Mouse (Mus musculus) MEL (cell line): ENCODE measurements around the gene Ralb. TPM values are rescaled to one million over a fixed set of nuclear protein-coding genes. Genes with fewer than 3 reads are reported as not detected.

Experiments used
- DNase-seq: peaks from one replicate; pipeline ENCODE4 v3.0.0; 2011; ENCODE audit warnings: low read depth, low spot score
- H3K27ac ChIP-seq: 2 replicates; pipeline ENCODE4 v1.5.1; 2012; ENCODE audit warnings: low read depth, mild to moderate bottlenecking, control low read depth, low read length, moderate library complexity; ENCODE audit not compliant: control insufficient read depth
- H3K27me3 ChIP-seq, 2 experiments: fragments of 150-350 bp in 1 of 2; sonication (generic) in 1 of 2; 2 replicates each; pipeline ENCODE4 v1.6.1; 2012; ENCODE audit warnings: low read length in 2 of 2, mild to moderate bottlenecking in 2 of 2, improper control_type of control experiment in 1 of 2, moderate library complexity in 1 of 2; ENCODE audit not compliant: insufficient read depth in 2 of 2, control insufficient read depth in 1 of 2
- H3K36me3 ChIP-seq, 2 experiments: 2 replicates each; pipeline ENCODE4 v1.6.1; 2012 to 2014; ENCODE audit warnings: low read length in 2 of 2, improper control_type of control experiment in 1 of 2, inconsistent platforms in 1 of 2, mild to moderate bottlenecking in 1 of 2; ENCODE audit not compliant: insufficient read depth in 2 of 2, control insufficient read depth in 1 of 2
- H3K4me1 ChIP-seq, 2 experiments: fragments of 150-350 bp in 1 of 2; sonication (generic) in 1 of 2; 2 replicates each; pipeline ENCODE4 v1.6.1; 2012; ENCODE audit warnings: low read length in 2 of 2, improper control_type of control experiment in 1 of 2, mild to moderate bottlenecking in 1 of 2; ENCODE audit not compliant: insufficient read depth in 2 of 2, control insufficient read depth in 1 of 2
- H3K4me3 ChIP-seq, 2 experiments: fragments of 150-350 bp in 1 of 2; sonication (generic) in 1 of 2; 2 replicates each; pipeline ENCODE4 v1.5.1; 2012; ENCODE audit warnings: low read depth in 2 of 2, low read length in 2 of 2, mild to moderate bottlenecking in 2 of 2, moderate library complexity in 2 of 2, control low read depth in 1 of 2, improper control_type of control experiment in 1 of 2; ENCODE audit not compliant: control insufficient read depth in 1 of 2, insufficient read depth in 1 of 2
- H3K79me2 ChIP-seq: 2 replicates; pipeline ENCODE4 v1.6.1; 2012; ENCODE audit warnings: mild to moderate bottlenecking, low read length, moderate library complexity; ENCODE audit not compliant: control insufficient read depth, poor library complexity, insufficient read depth
- H3K9ac ChIP-seq: 2 replicates; pipeline ENCODE4 v1.6.1; 2012; ENCODE audit warnings: low read depth, mild to moderate bottlenecking, control low read depth, low read length, moderate library complexity; ENCODE audit not compliant: control insufficient read depth, poor library complexity, severe bottlenecking
- H3K9me3 ChIP-seq: fragments of 150-350 bp; sonication (generic); replicated peaks from 2 replicates; pipeline ENCODE4 v1.6.1; 2012; ENCODE audit warnings: mild to moderate bottlenecking, low read length, improper control_type of control experiment, moderate library complexity; ENCODE audit not compliant: insufficient read depth
- BHLHE40 ChIP-seq: IDR thresholded peaks from 2 replicates; pipeline ENCODE4 v1.6.1; 2012; ENCODE audit warnings: low read depth, mild to moderate bottlenecking, inconsistent platforms, low read length, improper control_type of control experiment, borderline replicate concordance
- ELF1 ChIP-seq: IDR thresholded peaks from 2 replicates; pipeline ENCODE4 v1.6.1; 2014; ENCODE audit warnings: low read depth, mild to moderate bottlenecking, inconsistent platforms, low read length, improper control_type of control experiment, moderate library complexity
- EP300 ChIP-seq, 2 experiments: IDR thresholded peaks; 2 replicates each; pipeline ENCODE4 v1.6.1; 2011; ENCODE audit warnings: improper control_type of control experiment in 2 of 2, low read length in 2 of 2, low read depth in 1 of 2, mild to moderate bottlenecking in 1 of 2
- ETS1 ChIP-seq: IDR thresholded peaks from 2 replicates; pipeline ENCODE4 v1.6.1; 2012; ENCODE audit warnings: low read depth, mild to moderate bottlenecking, inconsistent platforms, low read length, improper control_type of control experiment, moderate library complexity
- GABPA ChIP-seq: IDR thresholded peaks from 2 replicates; pipeline ENCODE4 v1.6.1; 2012; ENCODE audit warnings: low read depth, mild to moderate bottlenecking, inconsistent platforms, low read length, improper control_type of control experiment, moderate library complexity
- GATA1 ChIP-seq: IDR thresholded peaks from 2 replicates; pipeline ENCODE4 v1.6.1; 2011; ENCODE audit warnings: low read depth, low read length, improper control_type of control experiment
- JUND ChIP-seq: IDR thresholded peaks from 2 replicates; pipeline ENCODE4 v1.6.1; 2011; ENCODE audit warnings: low read depth, mild to moderate bottlenecking, improper control_type of control experiment, low read length
- MAFK ChIP-seq: IDR thresholded peaks from 2 replicates; pipeline ENCODE4 v1.6.1; 2011; ENCODE audit warnings: low read depth, mild to moderate bottlenecking, low read length, improper control_type of control experiment, borderline replicate concordance
- MAX ChIP-seq: IDR thresholded peaks from 2 replicates; pipeline ENCODE4 v1.6.1; 2011; ENCODE audit warnings: low read length, improper control_type of control experiment
- MAZ ChIP-seq: IDR thresholded peaks from 2 replicates; pipeline ENCODE4 v1.6.1; 2012; ENCODE audit warnings: low read depth, mild to moderate bottlenecking, inconsistent platforms, low read length, improper control_type of control experiment
- MXI1 ChIP-seq: IDR thresholded peaks from 2 replicates; pipeline ENCODE4 v1.6.1; 2011; ENCODE audit warnings: mild to moderate bottlenecking, low read depth, low read length, improper control_type of control experiment
- POLR2A ChIP-seq, 2 experiments: IDR thresholded peaks; 2 replicates each; pipeline ENCODE4 v1.6.1; 2011 to 2012; ENCODE audit warnings: low read length in 2 of 2, mild to moderate bottlenecking in 2 of 2, control low read depth in 1 of 2, improper control_type of control experiment in 1 of 2, low read depth in 1 of 2, moderate library complexity in 1 of 2; ENCODE audit not compliant: control insufficient read depth in 1 of 2, insufficient read depth in 1 of 2, poor library complexity in 1 of 2
- RCOR1 ChIP-seq: IDR thresholded peaks from 2 replicates; pipeline ENCODE4 v1.6.1; 2012; ENCODE audit warnings: low read depth, mild to moderate bottlenecking, inconsistent platforms, low read length, improper control_type of control experiment
- SMC3 ChIP-seq: IDR thresholded peaks from 2 replicates; pipeline ENCODE4 v1.6.1; 2011; ENCODE audit warnings: low read depth, low read length, improper control_type of control experiment
- TAL1 ChIP-seq: IDR thresholded peaks from 2 replicates; pipeline ENCODE4 v1.6.1; 2012; ENCODE audit warnings: mild to moderate bottlenecking, inconsistent platforms, low read length, moderate library complexity, mixed read lengths
- TBP ChIP-seq: IDR thresholded peaks from 2 replicates; pipeline ENCODE4 v1.8.0; 2011; ENCODE audit warnings: low read depth, low read length, improper control_type of control experiment
- TCF12 ChIP-seq: IDR thresholded peaks from 2 replicates; pipeline ENCODE4 v1.6.1; 2014; ENCODE audit warnings: low read depth, mild to moderate bottlenecking, inconsistent platforms, low read length, improper control_type of control experiment, moderate library complexity
- UBTF ChIP-seq: IDR thresholded peaks from 2 replicates; pipeline ENCODE4 v1.6.1; 2012; ENCODE audit warnings: low read depth, mild to moderate bottlenecking, inconsistent platforms, low read length, improper control_type of control experiment, moderate library complexity, borderline replicate concordance; ENCODE audit not compliant: insufficient read depth
- ZNF384 ChIP-seq: IDR thresholded peaks from 2 replicates; pipeline ENCODE4 v1.6.1; 2012; ENCODE audit warnings: low read depth, mild to moderate bottlenecking, inconsistent platforms, low read length, improper control_type of control experiment
- polyA plus RNA-seq, 2 experiments: library from polyadenylated mRNA; stranded (reverse) in 1 of 2; unstranded in 1 of 2; fragments of >175 nt in 1 of 2; fragments of >200 nt in 1 of 2; gene quantifications; 2 replicates each; pipeline versions ENCODE4 v1.2.1 to v1.2.4; 2012; ENCODE audit warnings: low replicate concordance in 2 of 2, low read depth in 1 of 2; ENCODE audit not compliant: insufficient read length in 2 of 2, insufficient read depth in 1 of 2, missing spikeins in 1 of 2
- total RNA-seq: library from RNA; depleted of rRNA; stranded (reverse); fragments of 300-350 nt; gene quantifications from 2 replicates; pipeline ENCODE4 v1.2.3, GENCODE M21; 2012

Gene Ralb
- total and polyA plus RNA-seq, 3 experiments = 28.0 to 45.1 TPM; not detected in 1

GRCm38 (mm10) chr1:119525689-119526591, 21.3 kb upstream of the Ralb start, which contains the start of gene Tmem185b (continued):
- TF ChIP-seq MXI1 = peak; percentile 96
- TF ChIP-seq POLR2A (IDR thresholded peaks at IDR 0.05; ENCODE audit: control insufficient read depth in 1 of 2, insufficient read depth in 1 of 2, low read depth in 1 of 2, low read length in 2 of 2, poor library complexity in 1 of 2) = peak; percentile 78 to 86; a peak in 3 of 4 replicates
- no peak for TF ChIP-seq SMC3
- no peak for TF ChIP-seq GABPA
- no peak for TF ChIP-seq TAL1
- peak; percentile 90 for TF ChIP-seq BHLHE40
- peak; percentile 59 for TF ChIP-seq ELF1
- TF ChIP-seq, all 39 proteins: peak for 15

- H3K4me1 ChIP-seq = peaks cover 1 to 29% of the 10 kb centered on the region in 2 experiments
- H3K36me3 ChIP-seq = peaks cover 0 to 18% of the 10 kb centered on the region in 2 experiments; a peak in 3 of 4 replicates
- H3K27ac ChIP-seq = peak overlapping the region; percentile 62; the same call in 1 of the 2 replicates
- DNase-seq = peak; percentile 68
- H3K9ac ChIP-seq = peak overlapping the region; percentile 91
- H3K9me3 ChIP-seq = no peaks in the 10 kb centered on the region
- peak overlapping the region; percentile 54 to 80 for H3K4me3 ChIP-seq
- H3K79me2 ChIP-seq = peaks cover 19% of the 10 kb centered on the region
- TF ChIP-seq MAZ (no peak), ETS1 (peak; percentile 22; the same call in 1 of the 2 replicates), MAX (no peak), MXI1 (no peak), TBP (no peak), EP300 (IDR thresholded peaks at IDR 0.05; ENCODE audit: low read depth in 1 of 2, low read length in 2 of 2) (peak; percentile 4 to 54; a peak in 2 of 4 replicates), RCOR1 (peak; percentile 59), MAFK (no peak), GATA1 (peak; percentile 68), ZNF384 (peak; percentile 80), JUND (no peak), TCF12 (no peak), UBTF (no peak)
- no peaks in the 10 kb centered on the region for H3K27me3 ChIP-seq
These were observed 20.4 kb upstream of the Ralb start for GRCm38 (mm10) chr1:119525004-119525444.
